26 mouse cellular contexts compared by ENCODE assay signal in the genomic region with DNA sequence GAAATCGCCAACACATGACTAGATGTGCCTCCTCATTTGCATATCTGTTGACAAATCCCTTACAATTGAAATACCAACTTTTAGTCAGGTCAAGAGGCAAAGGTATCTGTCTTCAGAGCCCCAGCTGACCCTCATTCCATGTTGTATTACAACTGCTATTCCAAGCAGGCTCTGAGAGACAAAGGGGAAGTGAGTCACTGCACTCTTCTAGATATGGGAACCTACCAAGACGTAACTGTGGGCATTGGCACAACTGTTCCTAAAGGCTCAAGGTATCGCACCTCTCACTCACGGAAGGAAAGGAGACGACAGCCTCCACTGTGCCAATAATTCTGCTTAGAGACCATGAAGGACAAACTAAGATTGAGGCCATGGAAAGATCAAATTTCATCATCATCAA.
DNase-seq lines count a peak whose midpoint lies in the region; ATAC-seq lines count a peak whose summit lies in the region.
"Had no signal": no experiment of that assay in that cellular context is flagged by ENCODE, and none has a peak within 500 bp of the region (broad histone marks: within the 10 kb centered on the region; RNA-seq: fewer than 3 reads in every experiment).

No protein-coding gene starts in this region.

- no peaks in the 10 kb centered on the region for H3K36me3 ChIP-seq in heart, embryonic 11.5 days (ENCODE audit: control insufficient read depth, insufficient read depth, low read length)
- no peaks in the 10 kb centered on the region for H3K36me3 ChIP-seq in limb, embryonic 11.5 days (ENCODE audit: control insufficient read depth, insufficient read depth, low read length)
- no peaks in the 10 kb centered on the region for H3K36me3 ChIP-seq in hindbrain, embryonic 14.5 days (replicated peaks; ENCODE audit: control insufficient read depth, insufficient read depth)
- H3K36me3 ChIP-seq: embryonic facial prominence, embryonic 10.5 days; embryonic facial prominence, embryonic 13.5 days; forebrain, embryonic 12.5 days; forebrain, embryonic 15.5 days; heart, embryonic 10.5 days; hindbrain, embryonic 10.5 days; hindbrain, embryonic 13.5 days had no signal

- no peak overlapping the region for H3K9ac ChIP-seq in heart, embryonic 11.5 days (ENCODE audit: low read depth, low read length)
- H3K9ac ChIP-seq in limb, embryonic 11.5 days (ENCODE audit: low read length): no peak overlapping the region
- no peak overlapping the region for H3K9ac ChIP-seq in hindbrain, embryonic 14.5 days
- H3K9ac ChIP-seq: embryonic facial prominence, embryonic 13.5 days; forebrain, embryonic 12.5 days; forebrain, embryonic 15.5 days; hindbrain, embryonic 13.5 days had no signal

- no peak overlapping the region for H3K27ac ChIP-seq in heart, embryonic 11.5 days (ENCODE audit: low read depth, low read length)
- peak overlapping the region; percentile 33; the same call in 1 of the 2 replicates for H3K27ac ChIP-seq in limb, embryonic 11.5 days (replicated peaks; ENCODE audit: low read depth, low read length)
- H3K27ac ChIP-seq in hindbrain, embryonic 14.5 days: no peak overlapping the region
- H3K27ac ChIP-seq: embryonic facial prominence, embryonic 10.5 days; embryonic facial prominence, embryonic 13.5 days; forebrain, embryonic 12.5 days; forebrain, embryonic 15.5 days; heart, adult 2 months; heart, embryonic 10.5 days; hindbrain, embryonic 10.5 days; hindbrain, embryonic 13.5 days; hindbrain, postnatal 0 days had no signal

- no peak overlapping the region for H3K4me3 ChIP-seq in heart, embryonic 11.5 days (ENCODE audit: low read depth, low read length)
- no peak overlapping the region for H3K4me3 ChIP-seq in limb, embryonic 11.5 days (ENCODE audit: low read depth, low read length)
- no peak overlapping the region for H3K4me3 ChIP-seq in hindbrain, embryonic 14.5 days (replicated peaks; ENCODE audit: low read length)
- H3K4me3 ChIP-seq: embryonic facial prominence, embryonic 10.5 days; embryonic facial prominence, embryonic 13.5 days; erythroblast, embryonic 14.5 days; forebrain, embryonic 12.5 days; forebrain, embryonic 15.5 days; heart, adult 2 months; heart, embryonic 10.5 days; hindbrain, embryonic 10.5 days; hindbrain, embryonic 13.5 days had no signal

- no peaks in the 10 kb centered on the region for H3K27me3 ChIP-seq in heart, embryonic 11.5 days (ENCODE audit: control insufficient read depth, insufficient read depth, low read length)
- H3K27me3 ChIP-seq in limb, embryonic 11.5 days (ENCODE audit: control insufficient read depth, insufficient read depth, low read length): no peaks in the 10 kb centered on the region
- no peaks in the 10 kb centered on the region for H3K27me3 ChIP-seq in hindbrain, embryonic 14.5 days (ENCODE audit: control insufficient read depth, insufficient read depth, low read length)
- H3K27me3 ChIP-seq: embryonic facial prominence, embryonic 13.5 days; forebrain, embryonic 15.5 days; hindbrain, embryonic 13.5 days had no signal

- DNase-seq in heart, adult 11 months: peak; percentile 28
- no peak for DNase-seq in limb, embryonic 11.5 days (ENCODE audit: low spot score)
- no peak for DNase-seq in hindbrain, embryonic 14.5 days (ENCODE audit: low spot score)
- DNase-seq in left cerebral cortex, adult 9 months (ENCODE audit: low spot score in 2 of 2): no peak
- DNase-seq in adrenal gland, postnatal 10 days: no peak
- DNase-seq: adrenal gland, adult 8-10 months; adrenal gland, postnatal 36 days; cerebellum, adult 2 months; cerebellum, adult 9-11 months; cerebellum, postnatal 25 days; embryo, embryonic 11 days; gastrocnemius, postnatal 10 days; heart, adult 2 months had no signal

- no peak overlapping the region for H3K4me2 ChIP-seq in heart, embryonic 11.5 days
- H3K4me2 ChIP-seq in limb, embryonic 11.5 days (ENCODE audit: low read depth, severe bottlenecking): no peak overlapping the region
- H3K4me2 ChIP-seq in hindbrain, embryonic 14.5 days (replicated peaks): no peak overlapping the region
- H3K4me2 ChIP-seq: embryonic facial prominence, embryonic 13.5 days; forebrain, embryonic 12.5 days; forebrain, embryonic 15.5 days; hindbrain, embryonic 13.5 days had no signal

- no peaks in the 10 kb centered on the region for H3K9me3 ChIP-seq in heart, embryonic 11.5 days (replicated peaks; ENCODE audit: control insufficient read depth, low read length)
- H3K9me3 ChIP-seq in limb, embryonic 11.5 days (ENCODE audit: control insufficient read depth, low read length): no peaks in the 10 kb centered on the region
- H3K9me3 ChIP-seq in hindbrain, embryonic 14.5 days (ENCODE audit: control insufficient read depth, low read length): no peaks in the 10 kb centered on the region
- H3K9me3 ChIP-seq: embryonic facial prominence, embryonic 10.5 days; embryonic facial prominence, embryonic 13.5 days; forebrain, embryonic 12.5 days; forebrain, embryonic 15.5 days; heart, embryonic 10.5 days; hindbrain, embryonic 10.5 days; hindbrain, embryonic 13.5 days had no signal

- H3K4me1 ChIP-seq in heart, embryonic 11.5 days (ENCODE audit: control insufficient read depth, insufficient read depth, low read length): no peaks in the 10 kb centered on the region
- peaks cover 25% of the 10 kb centered on the region for H3K4me1 ChIP-seq in limb, embryonic 11.5 days (ENCODE audit: control insufficient read depth, insufficient read depth, low read length)
- no peaks in the 10 kb centered on the region for H3K4me1 ChIP-seq in hindbrain, embryonic 14.5 days (replicated peaks; ENCODE audit: control insufficient read depth, insufficient read depth, low read length)
- H3K4me1 ChIP-seq: forebrain, embryonic 15.5 days; heart, embryonic 10.5 days had no signal

- WGBS in heart, embryonic 11.5 days (ENCODE audit: insufficient replicate concordance): 77% methylated on average over 5 of the region's 5 CpGs
- WGBS in limb, embryonic 11.5 days: 63% methylated on average over 5 of the region's 5 CpGs
- 95% methylated on average over 5 of the region's 5 CpGs for WGBS in hindbrain, embryonic 14.5 days

- no peak for ATAC-seq in heart, embryonic 11.5 days (replicated peaks; ENCODE audit: insufficient number of reproducible peaks, low FRiP score, low TSS enrichment)
- no peak for ATAC-seq in limb, embryonic 11.5 days (ENCODE audit: insufficient number of reproducible peaks, low FRiP score, low TSS enrichment, low read depth)
- ATAC-seq in megakaryocyte progenitor cell, adult 5-6 weeks (replicated peaks; ENCODE audit: poor library complexity): peak; percentile 84
- ATAC-seq in hindbrain, embryonic 14.5 days (ENCODE audit: low FRiP score): no peak
- ATAC-seq: activated CD4-positive, CD25-positive, alpha-beta regulatory T cell, adult 4 months; forebrain, embryonic 15.5 days; hindbrain, postnatal 0 days; inflammation-experienced regulatory T-cells, adult 6 months had no signal
